Mouse (Mus musculus) monocyte, adult 5-6 weeks (primary cell): Measurements from ENCODE around the gene Spen. TPM values are rescaled to one million over a fixed set of nuclear protein-coding genes. Genes with fewer than 3 reads are reported as not detected.

Experiments
- ATAC-seq: fragments of 153-309, 156-312 bp; replicated peaks from 2 replicates; pipeline ENCODE4 v1.8.0; 2017; ENCODE audit warnings: mild to moderate bottlenecking; ENCODE audit not compliant: low TSS enrichment, insufficient number of reproducible peaks, severe bottlenecking, poor library complexity, low FRiP score
- total RNA-seq: library from RNA; stranded (forward); fragments of 200-1000, 200-491, 200-594 nt; gene quantifications from 3 replicates; pipeline ENCODE4 v1.2.3, GENCODE M21; 2017

The Spen gene
- total RNA-seq, 1 experiment from 2014 or later, result 48.1 TPM

DNA sequence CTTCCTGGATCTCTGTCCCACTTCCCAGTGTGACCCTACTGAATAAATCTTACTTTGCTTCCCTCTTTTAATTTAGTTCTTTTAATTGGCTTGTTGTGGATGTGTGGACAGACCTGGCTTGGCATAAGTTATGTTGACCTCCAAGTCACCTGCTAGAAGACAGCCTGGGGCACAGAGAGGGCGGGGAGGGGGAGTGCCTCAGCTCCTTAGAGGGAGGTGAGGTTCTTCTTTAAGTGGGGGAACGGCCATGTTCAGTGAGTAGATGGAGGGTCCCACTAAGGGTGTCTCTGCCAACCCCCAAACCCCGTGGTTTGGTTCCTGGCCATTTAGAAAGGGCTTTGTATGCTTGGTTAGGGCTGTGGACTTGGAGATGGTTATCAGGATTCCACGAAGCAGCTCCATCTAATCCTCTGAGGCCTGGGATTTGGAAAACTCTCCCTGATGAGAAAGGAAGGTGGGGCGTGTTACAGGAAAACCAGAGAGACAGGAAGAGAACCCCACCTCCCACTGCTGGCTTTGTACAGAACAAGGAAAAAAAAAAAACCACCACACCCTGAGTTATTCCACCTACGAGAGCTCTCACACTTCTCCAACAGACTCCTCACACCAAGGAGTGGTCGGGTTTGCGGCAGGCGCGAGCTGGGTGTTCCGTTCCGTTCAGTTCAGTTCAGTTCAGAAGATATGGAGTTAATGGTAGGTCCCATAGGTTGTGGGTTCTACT lies 99.2 kb downstream of the Spen start:
- no peak for ATAC-seq

GRCm38 (mm10) chr4:141435974-141436373 lies 102.4 kb downstream of the Spen start, which contains the start of gene Srarp:
TSS of gene Srarp (minus strand) at chr4:141436105.
- no peak for ATAC-seq

GRCm38 (mm10) chr4:141433191-141433590 lies 105.2 kb downstream of the Spen start:
- ATAC-seq, result no peak

GRCm38 (mm10) chr4:141432666-141433065 lies 105.7 kb downstream of the Spen start:
- ATAC-seq, result no peak

DNA sequence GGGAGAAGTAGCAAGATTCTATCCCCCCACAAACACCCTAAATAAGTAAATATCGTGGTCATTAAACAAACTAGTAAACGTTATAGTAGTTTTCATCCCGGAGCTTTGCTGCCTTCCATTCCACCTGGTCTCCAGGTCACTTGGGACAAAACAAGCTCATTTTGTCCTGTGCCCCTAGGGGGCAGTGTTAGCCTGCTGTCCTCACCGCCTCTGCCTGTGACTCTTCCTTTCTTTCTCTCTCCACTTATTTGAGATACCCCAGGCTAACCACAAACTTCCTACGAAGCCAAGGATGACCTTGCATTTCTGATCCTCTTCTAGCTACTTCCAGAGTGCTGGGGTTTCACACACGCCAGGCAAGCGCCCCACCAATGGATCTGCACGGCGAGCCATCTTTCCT lies 107.4 kb downstream of the Spen start:
- ATAC-seq, result peak; percentile 94

DNA sequence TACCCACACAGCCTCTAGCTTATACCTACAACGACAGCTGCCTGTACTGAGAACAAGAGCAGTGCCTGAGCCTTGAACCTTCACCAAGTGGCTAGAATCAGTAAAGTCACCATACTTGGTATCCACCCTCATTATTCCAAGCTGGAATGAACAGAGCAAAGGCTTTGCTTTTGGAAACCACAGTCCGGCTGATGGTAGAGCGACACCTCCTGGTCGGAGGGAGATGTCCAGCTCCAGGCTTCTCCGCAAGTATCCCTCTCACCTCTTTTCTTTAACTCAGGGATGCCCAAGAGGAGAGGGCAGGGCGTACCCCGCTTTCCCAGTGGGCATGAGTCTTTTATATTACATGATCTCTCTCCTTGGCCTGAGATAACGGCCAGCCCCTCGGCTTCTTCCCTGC lies 108.5 kb downstream of the Spen start:
- no peak for ATAC-seq

GRCm38 (mm10) chr4:141429381-141429780 lies 109.0 kb downstream of the Spen start:
- no peak for ATAC-seq

- ATAC-seq, result no peak
Observed at GRCm38 (mm10) chr4:141427921-141428320, 110.5 kb downstream of the Spen start.

GRCm38 (mm10) chr4:141426796-141427745 lies 111.3 kb downstream of the Spen start:
- ATAC-seq, result no peak

- ATAC-seq, result 0 out of 2 replicates have a peak, but pooled peaks have one; percentile 25
Observed at GRCm38 (mm10) chr4:141425484-141426479, 112.6 kb downstream of the Spen start.

GRCm38 (mm10) chr4:141423691-141424431 lies 114.5 kb downstream of the Spen start:
- ATAC-seq, result no peak

DNA sequence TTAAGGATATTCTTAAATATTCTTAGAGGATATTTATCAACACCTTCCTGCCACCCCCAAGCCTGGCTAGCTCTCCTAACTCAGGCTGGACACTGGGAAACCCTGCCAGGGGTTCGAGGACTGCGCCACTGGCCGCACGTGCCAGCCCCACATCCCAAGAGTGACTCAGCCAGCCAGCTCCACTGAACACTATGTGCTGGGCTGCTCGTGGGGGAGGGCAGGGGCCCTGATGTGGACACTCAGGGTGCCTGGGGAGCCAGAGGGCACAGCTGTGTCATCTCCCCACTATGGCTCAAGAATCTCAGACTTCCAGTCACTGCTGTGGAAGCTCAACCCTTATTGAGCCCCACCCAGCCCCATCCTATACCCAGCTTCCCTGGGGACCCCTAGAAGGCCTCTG lies 115.1 kb downstream of the Spen start:
- no peak for ATAC-seq

- ATAC-seq, result no peak
Observed at GRCm38 (mm10) chr4:141422841-141423240, 115.6 kb downstream of the Spen start.

DNA sequence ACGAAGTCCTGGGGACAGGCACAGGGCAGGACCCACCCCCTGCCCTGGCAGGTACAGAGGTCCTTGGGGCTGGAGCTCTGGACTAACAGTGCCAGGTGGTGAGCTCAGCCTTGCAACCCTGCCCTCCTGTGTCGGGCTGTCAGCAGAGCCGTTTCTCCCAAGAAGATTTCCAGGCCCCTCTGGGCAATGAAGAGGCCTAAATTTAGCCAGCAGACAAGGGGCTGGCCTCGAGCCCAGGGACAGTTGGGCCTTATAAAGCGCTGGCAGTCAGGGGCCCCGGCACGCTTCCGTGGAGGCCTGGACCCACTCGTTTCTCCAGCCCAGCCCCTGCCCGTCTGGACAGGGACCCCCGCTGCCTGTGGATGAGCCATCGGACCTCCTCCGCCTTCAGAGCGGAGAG lies 117.0 kb downstream of the Spen start:
- ATAC-seq, result no peak

GRCm38 (mm10) chr4:141420886-141421285 lies 117.5 kb downstream of the Spen start:
- ATAC-seq, result no peak

GRCm38 (mm10) chr4:141420192-141420829 lies 118.1 kb downstream of the Spen start, which contains the start of gene Hspb7:
TSS of gene Hspb7 (plus strand) at chr4:141420779.
- ATAC-seq, result no peak

GRCm38 (mm10) chr4:141419398-141420191 lies 118.8 kb downstream of the Spen start:
- peak; percentile 83 for ATAC-seq
